Mouse (Mus musculus): ENCODE measurements around the gene Gm44596. TPM values are rescaled to one million over a fixed set of nuclear protein-coding genes. Genes with fewer than 3 reads are reported as not detected.
"Not testable (repeated sequence)": the region's sequence is repeated elsewhere in the genome, so short reads cannot be mapped to it uniquely, and the experiment has no call there.

The Gm44596 gene
- polyA plus RNA-seq, 1 experiment: not detected

DNA sequence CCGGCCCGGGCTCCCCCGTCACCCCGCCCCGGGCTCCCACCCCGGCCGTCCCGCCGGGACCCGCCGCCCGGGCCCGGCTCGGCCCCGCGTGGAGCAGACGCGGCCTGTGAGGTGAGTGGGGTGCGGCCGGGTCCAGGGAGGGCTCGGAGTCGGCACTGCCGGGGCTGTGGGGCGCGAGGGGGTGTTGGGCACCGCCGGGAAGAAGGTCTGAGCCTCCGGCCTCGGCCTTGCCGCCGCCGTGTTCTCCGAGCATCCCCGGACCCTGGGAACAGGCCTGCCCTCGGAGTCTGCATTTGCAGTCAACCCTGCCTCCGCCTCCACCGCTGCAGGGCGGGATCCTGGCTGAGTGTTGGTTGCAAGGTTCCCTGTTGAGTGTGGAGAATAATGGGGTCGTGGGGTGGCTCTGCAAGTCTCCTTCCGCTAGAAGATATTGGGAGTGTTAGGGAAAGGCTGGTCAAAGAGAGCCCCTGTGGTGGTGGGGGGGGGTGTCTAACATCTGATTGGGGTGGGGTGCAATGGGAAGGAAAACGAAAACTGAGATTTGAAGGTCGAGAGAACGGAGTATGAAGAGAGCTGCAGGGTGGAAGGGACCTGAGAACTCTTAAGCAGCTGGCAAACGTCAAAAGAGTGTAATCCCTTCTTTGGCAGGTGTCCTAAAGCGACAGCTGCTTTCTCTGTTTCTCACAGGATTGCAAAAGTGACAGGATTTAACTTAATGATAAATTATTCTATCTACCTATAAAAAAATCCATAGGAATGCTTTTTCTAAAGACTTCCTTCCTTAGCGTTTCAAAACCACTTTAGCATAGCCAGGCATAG is 12.1 kb upstream of the Gm44596 start:
- Histone ChIP-seq H3K27me3 (ENCODE audit: control insufficient read depth, insufficient read depth, low read length) (no peaks in the 10 kb centered on the region), H3K4me3 (ENCODE audit: low read depth, low read length) (peak overlapping the region; percentile 78), H3K27ac (ENCODE audit: insufficient read depth, low read depth, low read length) (no peak overlapping the region), H3K4me1 (ENCODE audit: control insufficient read depth, insufficient read depth, insufficient read length, low read length) (peaks cover 3% of the 10 kb centered on the region; the same call in 1 of the 2 replicates), H3K36me3 (ENCODE audit: control insufficient read depth, insufficient read depth, low read length) (peaks cover 13% of the 10 kb centered on the region)
- 3% methylated on average over 46 of the region's 46 CpGs for WGBS
- TF ChIP-seq CTCF (IDR thresholded peaks at IDR 0.05; ENCODE audit: extremely low read depth, insufficient read length, insufficient replicate concordance, low read depth, low read length) (no peak), POLR2A (IDR thresholded peaks at IDR 0.05; ENCODE audit: low read depth, low read length) (no peak; the same call in 1 of the 2 replicates)

DNA sequence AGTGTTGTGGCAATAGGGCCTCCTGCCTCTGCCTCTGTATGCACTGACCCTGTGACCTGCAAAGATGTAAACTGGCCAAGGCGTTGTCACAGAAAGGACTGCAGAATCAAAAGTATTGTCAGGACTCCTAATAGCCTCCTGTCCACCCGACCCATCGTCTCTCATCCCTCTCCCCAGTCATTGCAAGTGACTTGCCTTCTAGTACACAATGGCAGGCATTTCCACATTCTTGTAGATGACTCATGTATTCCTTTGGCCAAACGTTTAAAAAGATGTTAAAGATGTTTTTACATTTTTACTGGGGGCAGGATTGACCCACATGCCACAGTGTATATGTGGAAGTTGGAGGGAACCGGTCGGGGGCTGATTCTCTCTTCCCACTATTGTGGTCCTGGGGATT is 10.6 kb upstream of the Gm44596 start:
- peaks cover 3% of the 10 kb centered on the region; the same call in 1 of the 2 replicates for H3K4me1 ChIP-seq (ENCODE audit: control insufficient read depth, insufficient read depth, insufficient read length, low read length)
- WGBS: 72% methylated on average over 6 of the region's 6 CpGs
- TF ChIP-seq POLR2A (IDR thresholded peaks at IDR 0.05; ENCODE audit: low read depth, low read length) (no peak), CTCF (IDR thresholded peaks at IDR 0.05; ENCODE audit: extremely low read depth, insufficient read length, insufficient replicate concordance, low read depth, low read length) (no peak)
- no peaks in the 10 kb centered on the region for H3K27me3 ChIP-seq (ENCODE audit: control insufficient read depth, insufficient read depth, low read length)
- H3K36me3 ChIP-seq (ENCODE audit: control insufficient read depth, insufficient read depth, low read length): peaks cover 9% of the 10 kb centered on the region
- no peak overlapping the region for H3K4me3 ChIP-seq (ENCODE audit: low read depth, low read length)
- H3K27ac ChIP-seq (ENCODE audit: insufficient read depth, low read depth, low read length): no peak overlapping the region

DNA sequence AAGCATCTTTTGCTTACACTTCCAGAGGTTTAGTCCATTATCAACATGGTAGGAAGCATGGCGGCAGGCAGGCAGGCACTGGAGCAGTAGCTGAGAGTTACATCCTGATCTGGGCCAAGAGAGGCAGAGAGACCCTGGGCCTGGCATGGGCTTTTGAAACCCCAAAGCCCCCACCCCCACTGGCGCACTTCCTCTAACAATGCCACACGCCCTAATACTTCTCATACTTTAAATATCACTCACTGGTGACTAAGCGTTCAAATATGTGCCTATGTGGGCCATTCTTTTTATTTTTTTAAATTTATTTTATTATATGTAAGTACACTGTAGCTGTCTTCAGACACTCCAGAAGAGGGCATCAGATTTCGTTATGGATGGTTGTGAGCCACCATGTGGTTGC is 8.8 kb upstream of the Gm44596 start:
- Histone ChIP-seq H3K36me3 (ENCODE audit: control insufficient read depth, insufficient read depth, low read length) (peaks cover 9% of the 10 kb centered on the region), H3K4me3 (ENCODE audit: low read depth, low read length) (no peak overlapping the region), H3K27me3 (ENCODE audit: control insufficient read depth, insufficient read depth, low read length) (no peaks in the 10 kb centered on the region), H3K4me1 (ENCODE audit: control insufficient read depth, insufficient read depth, insufficient read length, low read length) (peaks cover 3% of the 10 kb centered on the region; the same call in 1 of the 2 replicates), H3K27ac (ENCODE audit: insufficient read depth, low read depth, low read length) (no peak overlapping the region)
- no peak for TF ChIP-seq POLR2A (IDR thresholded peaks at IDR 0.05; ENCODE audit: low read depth, low read length)
- no peak for TF ChIP-seq CTCF (IDR thresholded peaks at IDR 0.05; ENCODE audit: extremely low read depth, insufficient read length, insufficient replicate concordance, low read depth, low read length)
- WGBS: 96% methylated on average over 5 of the region's 5 CpGs

DNA sequence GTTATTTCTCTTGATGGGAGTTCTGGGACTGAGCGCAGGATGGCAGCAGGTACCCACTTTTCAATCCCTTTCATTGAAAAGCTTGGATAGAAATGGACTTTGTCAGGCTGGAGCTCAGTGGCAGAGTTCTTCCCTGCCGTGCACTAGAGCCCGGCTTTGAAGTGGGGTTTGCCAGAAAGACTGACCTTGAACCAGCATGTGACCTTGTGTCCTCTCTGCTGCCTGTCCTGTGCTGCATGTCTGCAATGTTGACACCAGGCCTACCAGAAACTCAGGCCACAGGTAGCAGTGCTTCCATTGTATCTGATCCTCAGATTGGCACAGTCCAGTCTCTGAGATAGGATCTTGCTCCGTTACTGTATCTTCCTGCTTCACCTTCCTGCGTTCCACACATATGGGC is 5.3 kb upstream of the Gm44596 start:
- Histone ChIP-seq H3K36me3 (ENCODE audit: control insufficient read depth, insufficient read depth, low read length) (peaks cover 13% of the 10 kb centered on the region), H3K4me3 (ENCODE audit: low read depth, low read length) (no peak overlapping the region), H3K27me3 (ENCODE audit: control insufficient read depth, insufficient read depth, low read length) (no peaks in the 10 kb centered on the region), H3K27ac (ENCODE audit: insufficient read depth, low read depth, low read length) (no peak overlapping the region), H3K4me1 (ENCODE audit: control insufficient read depth, insufficient read depth, insufficient read length, low read length) (no peaks in the 10 kb centered on the region)
- 91% methylated on average over 5 of the region's 5 CpGs for WGBS
- TF ChIP-seq POLR2A (IDR thresholded peaks at IDR 0.05; ENCODE audit: low read depth, low read length) (no peak), CTCF (IDR thresholded peaks at IDR 0.05; ENCODE audit: extremely low read depth, insufficient read length, insufficient replicate concordance, low read depth, low read length) (no peak)

DNA sequence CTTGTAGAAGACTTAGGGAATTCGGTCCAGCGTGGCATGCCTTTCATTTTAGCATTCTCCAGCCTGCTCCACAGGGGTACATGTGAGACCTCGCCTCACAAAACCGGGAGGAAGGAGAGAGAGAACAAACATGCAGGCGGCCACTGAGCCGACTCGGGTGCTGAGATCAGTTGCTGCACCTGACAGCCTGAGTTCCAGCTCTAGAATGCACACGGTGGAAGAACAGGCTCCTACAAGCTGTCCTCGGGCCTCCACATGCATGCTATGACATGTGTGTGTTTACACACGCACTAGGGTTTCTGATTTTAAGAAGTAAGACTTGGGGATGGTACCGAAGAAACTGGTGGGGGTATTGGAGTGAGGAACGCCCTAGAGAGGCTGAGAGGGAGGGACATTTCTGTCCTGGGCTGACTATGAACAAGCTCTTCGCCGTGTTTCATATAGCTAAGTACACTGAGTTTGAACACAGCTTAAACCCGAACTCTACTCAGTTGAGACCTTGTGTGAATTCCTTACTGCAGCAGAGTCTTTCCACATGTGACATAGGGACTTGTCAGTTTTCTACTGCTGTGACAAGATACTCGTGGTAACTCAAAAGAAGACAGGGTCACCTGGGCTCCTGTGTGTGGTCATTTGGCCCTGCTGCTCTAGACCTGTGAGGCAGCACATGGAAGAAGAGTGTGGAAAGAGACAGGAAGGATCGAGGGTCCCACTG is 1.2 kb downstream of the Gm44596 start:
- H3K36me3 ChIP-seq (ENCODE audit: control insufficient read depth, insufficient read depth, low read length): peaks cover 4% of the 10 kb centered on the region; the same call in 1 of the 2 replicates
- no peaks in the 10 kb centered on the region for H3K4me1 ChIP-seq (ENCODE audit: control insufficient read depth, insufficient read depth, insufficient read length, low read length)
- no peak overlapping the region for H3K27ac ChIP-seq (ENCODE audit: insufficient read depth, low read depth, low read length)
- H3K4me3 ChIP-seq (ENCODE audit: low read depth, low read length): no peak overlapping the region
- no peaks in the 10 kb centered on the region for H3K27me3 ChIP-seq (ENCODE audit: control insufficient read depth, insufficient read depth, low read length)
- 90% methylated on average over 17 of the region's 17 CpGs for WGBS
- TF ChIP-seq CTCF (IDR thresholded peaks at IDR 0.05; ENCODE audit: extremely low read depth, insufficient read length, insufficient replicate concordance, low read depth, low read length): no peak
- no peak for TF ChIP-seq POLR2A (IDR thresholded peaks at IDR 0.05; ENCODE audit: low read depth, low read length)

DNA sequence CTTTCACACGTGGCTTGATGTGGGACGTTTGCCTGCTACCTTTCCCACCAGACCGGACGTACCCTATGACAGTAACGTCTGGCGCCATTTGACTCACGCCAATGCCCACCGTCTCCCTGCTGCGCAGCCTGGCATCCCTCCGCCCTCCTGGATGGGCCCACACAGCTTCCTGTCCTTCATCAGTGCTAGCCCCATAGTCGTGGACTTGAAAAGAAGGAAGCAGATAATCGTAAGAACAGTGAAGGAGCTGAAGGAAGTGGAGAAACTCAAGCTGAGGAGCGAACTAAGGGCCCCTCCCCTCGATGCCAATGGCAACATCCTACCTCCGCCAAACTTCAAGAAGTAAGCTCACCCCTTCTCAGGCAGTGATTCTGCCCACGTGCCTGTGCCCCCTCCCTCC is 4.3 kb downstream of the Gm44596 start:
- 0 out of 2 replicates have a peak, but pooled peaks cover under 1% of the 10 kb centered on the region for H3K36me3 ChIP-seq (ENCODE audit: control insufficient read depth, insufficient read depth, low read length)
- 77% methylated on average over 16 of the region's 16 CpGs for WGBS
- TF ChIP-seq CTCF (IDR thresholded peaks at IDR 0.05; ENCODE audit: extremely low read depth, insufficient read length, insufficient replicate concordance, low read depth, low read length) (no peak), POLR2A (IDR thresholded peaks at IDR 0.05; ENCODE audit: low read depth, low read length) (no peak)
- H3K4me3 ChIP-seq (ENCODE audit: low read depth, low read length): no peak overlapping the region
- H3K27ac ChIP-seq (ENCODE audit: insufficient read depth, low read depth, low read length): no peak overlapping the region
- no peaks in the 10 kb centered on the region for H3K27me3 ChIP-seq (ENCODE audit: control insufficient read depth, insufficient read depth, low read length)
- H3K4me1 ChIP-seq (ENCODE audit: control insufficient read depth, insufficient read depth, insufficient read length, low read length): no peaks in the 10 kb centered on the region

DNA sequence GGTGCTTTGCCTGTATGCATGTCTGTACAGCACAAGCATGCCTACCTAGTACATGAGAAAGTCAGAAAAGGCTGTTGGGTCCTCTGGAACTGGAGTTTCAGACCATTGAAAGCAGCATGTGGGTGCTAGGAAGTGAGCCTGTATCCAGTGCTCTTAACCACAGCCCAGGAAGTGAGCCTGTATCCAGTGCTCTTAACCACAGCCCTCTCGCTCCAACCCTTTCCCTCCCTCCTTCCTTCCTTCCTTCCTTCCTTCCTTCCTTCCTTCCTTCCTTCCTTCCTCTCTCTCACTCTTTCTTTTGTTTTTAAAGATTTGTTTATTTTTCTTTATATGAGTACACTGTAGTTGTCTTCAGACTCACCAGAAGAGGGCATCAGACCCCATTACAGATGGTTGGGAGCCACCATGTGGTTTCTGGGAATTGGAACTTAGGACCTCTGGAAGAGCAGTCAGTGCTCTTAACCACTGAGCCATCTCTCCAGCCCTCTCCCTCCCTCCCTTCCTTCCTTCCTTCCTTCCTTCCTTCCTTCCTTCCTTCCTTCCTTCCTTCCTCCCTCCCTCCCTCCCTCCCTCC is 5.4 kb downstream of the Gm44596 start:
- H3K4me3 ChIP-seq (ENCODE audit: low read depth, low read length); H3K27ac ChIP-seq (ENCODE audit: insufficient read depth, low read depth, low read length); H3K27me3 ChIP-seq (ENCODE audit: control insufficient read depth, insufficient read depth, low read length); H3K4me1 ChIP-seq (ENCODE audit: control insufficient read depth, insufficient read depth, insufficient read length, low read length); H3K36me3 ChIP-seq (ENCODE audit: control insufficient read depth, insufficient read depth, low read length): not testable (repeated sequence)
- 44% methylated on average over 1 of the region's 1 CpGs for WGBS
